Mouse (Mus musculus) megakaryocyte, embryonic 14.5 days (primary cell): ENCODE measurements around the gene Nav1.

Experiments
- FLI1 ChIP-seq: IDR thresholded peaks from 2 replicates; pipeline ENCODE4 v1.6.1; 2012; ENCODE audit warnings: low read length, inconsistent platforms, mixed read lengths
- GATA1 ChIP-seq: IDR thresholded peaks from 3 replicates; pipeline ENCODE4 v1.6.1; 2012; ENCODE audit warnings: mixed read lengths, low read length, inconsistent platforms, borderline replicate concordance

DNA sequence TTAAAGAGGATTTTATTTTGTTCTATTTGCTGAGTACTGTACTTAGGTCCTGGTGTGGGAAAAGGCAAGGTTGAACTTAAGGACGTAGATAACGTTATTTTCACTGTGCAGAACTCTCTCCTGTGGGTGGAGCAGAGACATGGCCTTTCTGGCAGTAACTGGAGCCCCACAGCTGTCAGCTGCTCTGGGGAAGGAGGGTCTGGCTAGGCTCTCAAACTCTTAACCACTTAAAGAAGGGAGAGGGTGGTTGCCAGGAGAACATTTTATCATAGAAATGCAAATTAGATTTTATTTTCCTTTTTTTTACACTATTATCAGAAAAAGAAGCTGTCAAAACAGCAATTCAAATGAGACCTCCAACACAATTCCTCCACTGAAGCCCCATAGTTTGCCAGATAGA, 171.3 kb downstream of the Nav1 start:
- TF ChIP-seq FLI1 (no peak), GATA1 (no peak)
